Mouse (Mus musculus) forebrain, embryonic 10.5 days (tissue): ENCODE results near the gene Pigm. TPM values are rescaled to one million over a fixed set of nuclear protein-coding genes. Genes with fewer than 3 reads are reported as not detected.

ENCODE experiments used
- DNase-seq: peaks from one replicate; pipeline ENCODE4 v3.0.0-alpha.2; 2017; ENCODE audit warnings: low spot score; ENCODE audit errors: extremely low spot score
- H3K27ac ChIP-seq: fragments of 300-500 bp; sonication (generic); 2 replicates; pipeline ENCODE4 v1.5.1; 2016; ENCODE audit warnings: mild to moderate bottlenecking
- H3K27me3 ChIP-seq: fragments of 300-500 bp; sonication (generic); 2 replicates; pipeline ENCODE4 v1.6.1; 2016; ENCODE audit warnings: mild to moderate bottlenecking; ENCODE audit not compliant: poor library complexity, severe bottlenecking
- H3K36me3 ChIP-seq: fragments of 300-500 bp; sonication (generic); replicated peaks from 2 replicates; pipeline ENCODE4 v1.6.1; 2016; ENCODE audit warnings: mild to moderate bottlenecking, moderate library complexity
- H3K4me1 ChIP-seq: fragments of 300-500 bp; sonication (generic); 2 replicates; pipeline ENCODE4 v1.6.1; 2016
- H3K4me3 ChIP-seq: fragments of 300-500 bp; sonication (generic); 2 replicates; pipeline ENCODE4 v1.5.1; 2016; ENCODE audit warnings: mild to moderate bottlenecking, moderate library complexity
- H3K9me3 ChIP-seq: fragments of 300-500 bp; sonication (generic); 2 replicates; pipeline ENCODE4 v1.6.1; 2016; ENCODE audit warnings: mild to moderate bottlenecking, moderate library complexity
- WGBS: fragments of 180-500 bp; shearing (Covaris S2); methylation state at CpG from one replicate; pipeline ENCODE4 v1.1.7; 2016; 5-methylcytosine and 5-hydroxymethylcytosine counted together
- polyA plus RNA-seq: library from polyadenylated mRNA; unstranded; fragments of >200 nt; fragmentation: Nextera tagmentation; extraction: Ambion mirVana; gene quantifications from 2 replicates; pipeline ENCODE4 v1.2.1, GENCODE M21; 2016

Gene Pigm
- polyA plus RNA-seq = 10.6 and 10.8 TPM in 2 replicates

- H3K4me1 ChIP-seq = peaks cover 30% of the 10 kb centered on the region
- peak; percentile 99 for DNase-seq
- 0 out of 2 replicates have a peak, but pooled peaks cover under 1% of the 10 kb centered on the region for H3K9me3 ChIP-seq
- H3K27ac ChIP-seq = peak within 1 kb of the TSS; percentile 88
- H3K4me3 ChIP-seq = peak within 1 kb of the TSS; percentile 98
- peaks cover 37% of the 10 kb centered on the region for H3K36me3 ChIP-seq
- WGBS = under 1% methylated on average over 39 of the region's 39 CpGs
- no peaks in the 10 kb centered on the region for H3K27me3 ChIP-seq
Measured at GRCm38 (mm10) chr1:172376198-172376667, at the start of gene Pigm. TSS of gene Pigm (plus strand) at chr1:172376546.

GRCm38 (mm10) chr1:172326684-172327083 lies 49.7 kb upstream of the Pigm start:
- no peaks in the 10 kb centered on the region for H3K9me3 ChIP-seq
- H3K4me3 ChIP-seq = peak overlapping the region; percentile 55
- DNase-seq = no peak
- H3K27me3 ChIP-seq = peaks cover 90% of the 10 kb centered on the region
- peaks cover 54% of the 10 kb centered on the region for H3K4me1 ChIP-seq
- H3K27ac ChIP-seq = no peak overlapping the region
- H3K36me3 ChIP-seq = no peaks in the 10 kb centered on the region
- 57% methylated on average over 11 of the region's 11 CpGs for WGBS

GRCm38 (mm10) chr1:172327206-172328001 lies 48.9 kb upstream of the Pigm start:
- no peaks in the 10 kb centered on the region for H3K36me3 ChIP-seq
- DNase-seq = no peak
- H3K4me1 ChIP-seq = peaks cover 49% of the 10 kb centered on the region
- no peaks in the 10 kb centered on the region for H3K9me3 ChIP-seq
- 93% methylated on average over 16 of the region's 16 CpGs for WGBS
- H3K27me3 ChIP-seq = peaks cover 83% of the 10 kb centered on the region
- no peak overlapping the region for H3K4me3 ChIP-seq
- no peak overlapping the region for H3K27ac ChIP-seq

GRCm38 (mm10) chr1:172328041-172328440 lies 48.3 kb upstream of the Pigm start:
- DNase-seq = no peak
- H3K9me3 ChIP-seq = no peaks in the 10 kb centered on the region
- H3K36me3 ChIP-seq = no peaks in the 10 kb centered on the region
- H3K4me3 ChIP-seq = no peak overlapping the region
- H3K4me1 ChIP-seq = peaks cover 42% of the 10 kb centered on the region
- H3K27ac ChIP-seq = no peak overlapping the region
- WGBS = 86% methylated on average over 3 of the region's 3 CpGs
- H3K27me3 ChIP-seq = peaks cover 77% of the 10 kb centered on the region

- Histone ChIP-seq H3K27ac (no peak overlapping the region), H3K9me3 (no peaks in the 10 kb centered on the region), H3K27me3 (peaks cover 74% of the 10 kb centered on the region), H3K4me3 (no peak overlapping the region), H3K36me3 (no peaks in the 10 kb centered on the region), H3K4me1 (peaks cover 38% of the 10 kb centered on the region)
- 81% methylated on average over 7 of the region's 7 CpGs for WGBS
- no peak for DNase-seq
Measured at GRCm38 (mm10) chr1:172328461-172328860, 47.9 kb upstream of the Pigm start.

GRCm38 (mm10) chr1:172329131-172329530 lies 47.2 kb upstream of the Pigm start, which contains the start of gene Kcnj9:
TSS of gene Kcnj9 (minus strand) at chr1:172329318.
- Histone ChIP-seq H3K36me3 (no peaks in the 10 kb centered on the region), H3K27me3 (peaks cover 74% of the 10 kb centered on the region), H3K4me3 (peak within 1 kb of the TSS; percentile 24; the same call in 1 of the 2 replicates), H3K9me3 (no peaks in the 10 kb centered on the region), H3K4me1 (peaks cover 32% of the 10 kb centered on the region), H3K27ac (peak within 1 kb of the TSS; percentile 57)
- WGBS = 28% methylated on average over 9 of the region's 9 CpGs
- no peak for DNase-seq

- Histone ChIP-seq H3K36me3 (no peaks in the 10 kb centered on the region), H3K9me3 (no peaks in the 10 kb centered on the region), H3K27me3 (peaks cover 69% of the 10 kb centered on the region), H3K4me3 (no peak overlapping the region), H3K27ac (peak overlapping the region; percentile 57), H3K4me1 (peaks cover 28% of the 10 kb centered on the region)
- 74% methylated on average over 6 of the region's 6 CpGs for WGBS
- no peak for DNase-seq
Measured at GRCm38 (mm10) chr1:172329616-172330015, 46.7 kb upstream of the Pigm start.

GRCm38 (mm10) chr1:172331422-172331947 lies 44.9 kb upstream of the Pigm start:
- 79% methylated on average over 8 of the region's 8 CpGs for WGBS
- Histone ChIP-seq H3K9me3 (no peaks in the 10 kb centered on the region), H3K27ac (no peak overlapping the region), H3K27me3 (peaks cover 65% of the 10 kb centered on the region), H3K4me3 (no peak overlapping the region), H3K36me3 (no peaks in the 10 kb centered on the region), H3K4me1 (peaks cover 13% of the 10 kb centered on the region)
- no peak for DNase-seq

GRCm38 (mm10) chr1:172332925-172333324 lies 43.4 kb upstream of the Pigm start:
- Histone ChIP-seq H3K27ac (no peak overlapping the region), H3K36me3 (no peaks in the 10 kb centered on the region), H3K9me3 (no peaks in the 10 kb centered on the region), H3K27me3 (peaks cover 55% of the 10 kb centered on the region), H3K4me1 (peaks cover 15% of the 10 kb centered on the region), H3K4me3 (no peak overlapping the region)
- 88% methylated on average over 2 of the region's 2 CpGs for WGBS
- no peak for DNase-seq

GRCm38 (mm10) chr1:172333512-172333911 lies 42.8 kb upstream of the Pigm start:
- no peaks in the 10 kb centered on the region for H3K36me3 ChIP-seq
- no peaks in the 10 kb centered on the region for H3K9me3 ChIP-seq
- DNase-seq = no peak
- WGBS = 20% methylated on average over 3 of the region's 3 CpGs
- peaks cover 50% of the 10 kb centered on the region for H3K27me3 ChIP-seq
- H3K4me3 ChIP-seq = no peak overlapping the region
- H3K4me1 ChIP-seq = peaks cover 16% of the 10 kb centered on the region
- H3K27ac ChIP-seq = no peak overlapping the region

- H3K27ac ChIP-seq = no peak overlapping the region
- peaks cover 51% of the 10 kb centered on the region for H3K27me3 ChIP-seq
- no peaks in the 10 kb centered on the region for H3K9me3 ChIP-seq
- H3K36me3 ChIP-seq = no peaks in the 10 kb centered on the region
- no peak for DNase-seq
- WGBS = 79% methylated on average over 15 of the region's 15 CpGs
- H3K4me1 ChIP-seq = peaks cover 12% of the 10 kb centered on the region
- no peak overlapping the region for H3K4me3 ChIP-seq
Measured at GRCm38 (mm10) chr1:172335804-172336203, 40.5 kb upstream of the Pigm start.

GRCm38 (mm10) chr1:172337411-172338185 lies 38.7 kb upstream of the Pigm start:
- DNase-seq = no peak
- Histone ChIP-seq H3K27me3 (peaks cover 61% of the 10 kb centered on the region), H3K27ac (no peak overlapping the region), H3K9me3 (no peaks in the 10 kb centered on the region), H3K4me3 (no peak overlapping the region), H3K4me1 (peaks cover 27% of the 10 kb centered on the region), H3K36me3 (no peaks in the 10 kb centered on the region)
- 30% methylated on average over 2 of the region's 2 CpGs for WGBS
